Mouse (Mus musculus): Measurements from ENCODE around the gene Kif3c.

Gene Kif3c

DNA sequence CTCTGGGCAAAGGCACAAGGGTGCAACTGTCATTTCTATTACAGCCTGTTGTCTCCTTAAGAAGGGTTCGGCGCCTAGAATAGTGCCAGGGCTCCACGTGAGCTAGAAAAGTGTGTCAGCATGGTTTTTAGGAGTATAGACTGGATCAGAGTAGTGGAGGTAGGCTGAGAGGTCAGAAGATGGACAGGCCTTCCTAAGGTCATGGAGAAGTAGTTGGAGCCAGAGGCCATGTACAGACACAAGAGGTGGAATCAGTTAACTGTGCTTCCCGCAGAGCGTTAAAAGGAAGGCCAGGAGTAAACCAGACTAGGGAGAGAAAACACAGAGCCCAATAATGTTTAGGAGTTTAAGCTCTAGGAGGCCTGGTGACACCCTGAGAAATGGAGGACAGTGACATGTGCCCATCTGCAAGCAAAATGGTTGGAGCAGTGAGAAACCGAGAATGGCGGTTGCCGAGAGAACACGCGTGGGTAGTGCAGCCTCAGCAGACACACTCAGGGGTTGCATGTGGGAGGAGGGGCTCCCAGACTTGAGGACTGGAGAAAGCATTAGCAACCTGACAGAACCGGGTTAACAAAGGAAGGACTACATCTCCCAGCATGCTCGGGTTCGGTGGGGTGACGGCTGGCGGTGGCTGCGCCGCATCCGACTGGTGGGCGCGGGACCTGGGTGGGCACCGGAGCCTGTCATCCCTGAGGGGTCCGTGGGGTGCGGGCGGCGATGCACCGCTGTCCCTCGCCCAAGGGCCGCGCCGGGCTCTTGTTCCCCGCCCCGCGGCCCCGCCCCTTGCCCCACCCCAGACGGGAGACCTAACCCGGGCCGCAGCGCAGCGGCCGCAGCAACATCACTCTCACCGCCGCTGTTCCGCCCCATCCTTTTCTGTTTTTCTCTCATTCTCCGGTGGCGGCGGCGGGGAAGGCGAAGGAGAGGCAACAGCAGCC is at the start of gene Kif3c:
Gene Kif3c (plus strand): TSS at position 625 of the 941 bp plus-strand sequence.
- DNase-seq: peak; percentile 90

GRCm38 (mm10) chr12:3316083-3316482 is 48.8 kb upstream of the Kif3c start:
- no peak for DNase-seq

- no peak for DNase-seq
Observed at GRCm38 (mm10) chr12:3316937-3317336, 48.0 kb upstream of the Kif3c start.

DNA sequence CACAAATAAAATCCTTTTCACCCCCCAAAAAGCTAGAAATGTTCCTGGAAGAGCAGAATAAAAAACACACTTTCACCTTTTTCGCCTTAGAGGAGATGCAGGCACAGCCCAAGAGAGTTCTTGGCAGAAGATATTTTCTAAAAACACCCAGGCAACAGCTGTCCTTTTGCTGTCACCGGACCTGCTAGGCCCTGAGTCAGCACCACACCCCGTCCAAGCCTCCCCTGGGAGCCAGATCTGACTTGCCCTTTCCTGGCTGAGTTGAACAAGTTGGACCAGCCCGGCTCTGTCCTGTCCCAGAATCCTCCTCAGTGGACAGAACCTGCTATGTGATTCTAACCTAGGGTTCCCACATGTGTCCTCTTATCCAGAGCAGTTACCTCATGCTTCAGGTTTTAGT is 45.6 kb upstream of the Kif3c start:
- no peak for DNase-seq

DNA sequence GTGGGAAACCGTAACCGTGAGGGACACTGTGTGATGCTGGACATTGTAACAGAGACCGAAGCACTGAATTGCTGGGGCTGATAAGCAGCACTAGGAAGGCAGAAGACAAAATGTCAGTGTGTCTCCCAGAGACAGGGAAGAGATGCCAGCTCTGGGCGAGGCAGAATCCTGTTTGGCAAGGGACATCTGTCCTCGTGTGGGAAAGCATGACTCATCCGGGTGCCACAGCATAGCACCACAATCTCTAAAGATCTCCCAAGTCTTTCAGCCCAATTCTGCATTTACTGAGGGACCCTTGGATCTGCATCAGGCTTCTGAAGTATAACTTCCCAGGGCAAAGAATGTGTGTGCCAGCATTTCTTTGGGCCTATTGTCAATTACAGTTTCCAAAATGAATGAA is 41.7 kb upstream of the Kif3c start:
- DNase-seq: no peak

DNA sequence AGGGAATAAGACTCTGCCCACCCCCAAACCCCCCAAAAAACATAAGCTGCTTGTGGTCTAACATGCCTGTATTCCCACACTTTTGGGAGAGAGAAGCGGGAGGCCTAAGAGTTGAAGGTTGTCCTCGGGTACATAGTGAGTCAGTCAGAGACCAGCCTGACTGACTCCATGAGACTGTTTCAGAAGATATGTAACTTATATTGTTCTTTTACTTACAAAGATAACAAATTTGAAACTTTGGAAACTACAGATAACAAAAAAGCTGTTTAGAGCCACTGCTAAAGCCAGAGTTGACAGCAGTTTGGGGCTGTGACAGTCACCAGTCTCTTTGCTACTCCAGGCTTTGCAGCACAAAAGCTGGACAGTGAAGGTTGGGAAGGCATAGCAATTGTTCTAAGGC is 39.7 kb upstream of the Kif3c start:
- DNase-seq: no peak

DNA sequence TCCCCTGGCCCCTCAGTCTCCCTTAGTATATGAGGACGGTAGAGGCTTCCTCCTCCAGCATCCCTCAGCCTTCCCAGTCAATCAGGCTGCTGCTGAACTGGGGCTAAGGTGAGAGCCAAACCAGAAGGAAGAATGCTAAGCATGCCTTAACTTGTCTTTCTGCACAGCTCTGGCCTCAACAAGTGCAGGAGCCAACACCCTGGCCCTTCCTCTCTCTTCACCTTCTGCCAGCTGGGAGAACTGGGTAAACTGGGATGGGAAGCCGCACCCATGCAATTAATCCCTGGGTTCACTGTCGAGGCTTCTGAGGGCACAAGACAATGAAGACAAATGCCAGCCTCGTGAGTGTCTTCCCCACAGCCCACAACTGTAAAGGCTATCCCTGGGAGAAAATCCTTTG is 35.3 kb upstream of the Kif3c start:
- DNase-seq: no peak

DNA sequence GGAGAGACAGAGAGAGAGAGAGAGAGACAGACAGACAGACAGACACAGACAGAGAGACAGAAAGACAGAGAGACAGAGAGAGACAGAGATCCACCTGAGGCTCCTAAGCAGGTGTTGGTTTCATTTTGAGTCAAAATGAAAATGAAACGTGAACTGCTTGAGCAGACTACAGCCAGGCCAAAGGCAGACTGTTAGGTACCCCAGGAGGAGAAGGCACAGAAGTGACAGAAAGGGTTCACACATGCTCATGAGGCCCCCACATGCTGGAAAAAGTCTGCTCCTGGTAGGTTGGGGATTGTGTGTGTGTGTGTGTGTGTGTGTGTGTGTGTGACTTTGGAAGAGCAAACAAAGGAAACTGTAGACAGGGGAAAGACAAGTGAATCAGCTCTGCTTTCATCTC is 26.0 kb upstream of the Kif3c start:
- DNase-seq: no peak

DNA sequence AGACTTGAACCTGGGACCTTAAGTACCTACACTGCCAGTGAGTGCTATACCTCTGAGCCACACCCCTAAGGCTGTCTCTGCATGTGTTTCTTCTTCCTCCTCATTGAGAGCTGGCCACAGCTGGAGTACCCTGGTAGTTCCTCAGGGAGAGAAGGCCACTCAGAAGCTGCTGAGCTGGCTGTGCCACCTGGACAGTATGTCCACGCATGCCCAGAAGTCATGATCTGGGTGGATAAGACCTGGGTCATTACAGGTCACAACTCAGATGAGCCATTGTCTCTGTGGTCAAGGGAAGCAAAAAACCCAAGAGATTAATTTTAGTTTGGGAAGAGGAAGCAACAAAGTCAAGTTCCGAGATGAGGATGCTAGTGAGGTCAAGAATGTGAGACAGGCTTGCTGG is 20.8 kb upstream of the Kif3c start:
- no peak for DNase-seq

DNA sequence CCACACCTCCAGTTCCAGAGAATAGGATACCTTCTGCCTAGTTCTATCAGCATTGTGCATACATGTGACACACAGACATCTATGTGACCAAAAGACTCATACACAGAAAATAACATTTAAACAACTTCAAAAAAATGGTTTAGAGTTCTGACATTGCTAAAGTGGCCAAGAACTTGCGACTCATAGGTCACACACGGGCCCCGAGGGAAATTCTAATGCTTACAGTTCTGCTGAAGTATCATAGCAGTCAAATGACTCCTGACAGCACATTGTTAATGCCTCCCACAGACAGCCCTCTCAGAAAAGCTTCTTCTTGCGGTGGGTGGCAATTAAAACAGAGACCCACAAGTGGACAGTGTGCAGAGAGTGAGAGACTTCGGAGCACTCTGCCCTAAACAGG is 19.9 kb upstream of the Kif3c start:
- no peak for DNase-seq

DNA sequence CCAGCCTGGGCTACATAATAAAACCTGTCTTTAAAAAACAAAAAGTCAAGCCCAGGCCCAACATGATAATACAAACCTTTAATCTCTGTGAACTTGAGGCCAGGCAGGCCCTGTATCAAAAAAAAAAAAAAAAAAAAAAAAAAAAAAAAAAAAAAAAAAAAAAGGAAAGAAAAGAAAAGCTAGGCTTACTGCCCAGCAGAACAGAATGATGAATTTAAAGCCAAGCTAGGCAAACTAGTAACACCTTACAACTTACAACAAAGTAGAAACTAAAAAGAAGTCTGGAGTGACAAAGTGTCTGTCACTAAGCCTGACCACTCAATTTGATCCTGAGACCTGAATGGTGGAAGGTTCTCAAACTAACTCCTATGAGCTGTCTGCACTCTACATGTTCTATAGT is 17.2 kb upstream of the Kif3c start:
- no peak for DNase-seq

- no peak for DNase-seq
Observed at GRCm38 (mm10) chr12:3349387-3349786, 15.5 kb upstream of the Kif3c start.

DNA sequence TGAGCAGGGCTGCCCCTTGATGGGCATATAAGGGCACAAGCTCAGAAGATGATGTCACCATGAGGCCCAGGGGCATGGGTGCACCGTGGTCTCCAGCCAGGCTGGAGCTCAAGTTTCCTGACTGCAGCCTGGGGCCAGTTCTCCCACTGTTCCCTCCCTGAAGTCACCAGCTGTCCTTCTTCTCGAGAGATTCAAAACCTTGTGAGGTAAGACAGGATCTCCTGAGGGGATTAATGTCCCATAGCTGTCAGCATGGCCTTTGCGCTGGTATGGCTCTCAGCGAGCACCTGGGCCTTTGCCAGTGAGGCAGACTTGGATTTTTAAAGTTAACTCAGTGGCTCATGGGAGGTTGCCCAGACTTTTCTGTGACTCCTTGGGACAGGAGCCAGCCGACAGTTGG is 14.8 kb upstream of the Kif3c start:
- no peak for DNase-seq

GRCm38 (mm10) chr12:3352216-3352615 is 12.7 kb upstream of the Kif3c start:
- no peak for DNase-seq

GRCm38 (mm10) chr12:3355068-3355467 is 9.9 kb upstream of the Kif3c start:
- no peak for DNase-seq

GRCm38 (mm10) chr12:3356824-3357223 is 8.1 kb upstream of the Kif3c start:
- DNase-seq: peak; percentile 22

GRCm38 (mm10) chr12:3359302-3359701 is 5.6 kb upstream of the Kif3c start:
- DNase-seq: peak; percentile 75

DNA sequence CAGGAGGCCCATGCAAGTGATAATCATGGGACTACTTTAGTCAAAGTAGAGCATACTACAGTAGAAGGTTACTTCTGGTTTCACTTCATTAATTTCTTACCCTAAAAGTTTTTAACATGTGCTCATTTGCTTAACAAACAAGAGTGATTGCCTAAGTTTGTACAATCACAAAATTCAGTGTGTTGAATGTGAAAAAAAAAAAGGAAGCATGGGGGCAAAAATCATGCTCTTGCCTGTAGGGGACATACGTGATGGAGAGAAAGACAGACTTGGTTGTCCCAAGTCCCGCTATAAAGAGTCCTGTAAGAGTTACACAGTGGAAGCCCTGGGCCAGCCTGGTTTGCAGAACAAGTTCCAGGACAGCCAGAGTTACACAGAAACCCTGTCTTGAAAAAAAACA is 4.9 kb upstream of the Kif3c start:
- DNase-seq: no peak

DNA sequence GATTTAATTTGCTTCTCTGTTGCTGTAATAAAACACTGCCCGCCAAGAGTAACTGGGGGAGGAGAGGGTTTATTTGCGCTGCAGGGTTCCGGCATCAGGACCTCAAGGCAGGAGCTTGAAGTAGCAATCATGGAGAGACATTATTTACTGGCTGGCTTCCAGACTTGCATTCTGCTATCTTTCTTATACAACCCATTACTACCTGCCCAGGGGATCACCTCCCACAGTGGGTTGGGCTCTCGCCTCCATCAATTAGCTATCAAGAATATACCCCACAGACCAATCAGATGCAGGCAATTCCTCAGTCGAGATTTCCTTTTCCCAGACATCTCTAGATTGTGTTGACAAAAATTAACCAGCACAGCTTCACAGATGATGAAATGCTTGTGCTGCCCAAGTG is 856 bp upstream of the Kif3c start:
- no peak for DNase-seq

- DNase-seq: peak; percentile 29
Observed at GRCm38 (mm10) chr12:3365449-3366189, 687 bp downstream of the Kif3c start.

GRCm38 (mm10) chr12:3366190-3366956 is 1.4 kb downstream of the Kif3c start:
- no peak for DNase-seq

- no peak for DNase-seq
Observed at GRCm38 (mm10) chr12:3366957-3367260, 2.0 kb downstream of the Kif3c start.

DNA sequence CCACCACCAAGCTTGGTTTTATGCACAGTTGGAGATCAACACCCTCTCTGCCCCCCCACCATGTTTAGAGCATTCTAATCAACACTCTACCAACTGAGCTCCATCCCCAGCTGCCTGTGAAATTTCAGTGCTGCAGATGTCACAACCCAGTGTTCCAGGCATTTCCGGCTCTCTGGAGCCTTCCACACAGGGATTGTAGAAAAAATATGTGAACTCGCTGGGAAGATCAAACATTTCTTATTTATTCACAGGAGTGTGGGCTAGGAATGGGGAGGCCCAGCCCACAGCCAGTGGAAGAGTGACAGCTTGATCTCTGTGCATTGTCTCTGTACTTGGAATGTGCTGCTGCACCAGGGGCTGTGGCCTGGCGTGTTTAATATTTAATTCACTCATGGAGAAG is 3.8 kb downstream of the Kif3c start:
- DNase-seq: no peak

Measured in embryo, embryonic 11 days (tissue).